Mouse (Mus musculus) kidney, postnatal 0 days (tissue): ENCODE measurements around the gene Ncoa1. TPM values are rescaled to one million over a fixed set of nuclear protein-coding genes. Genes with fewer than 3 reads are reported as not detected.
A peak's percentile ranks its signal among the peaks of the same experiment; 100 is the strongest.
"Not testable (repeated sequence)": the region's sequence is repeated elsewhere in the genome, so short reads cannot be mapped to it uniquely, and the experiment has no call there.

Experiments
- ATAC-seq: fragments of 200-750 bp; cut with Nextera tagmentation; replicated peaks from 2 replicates; pipeline ENCODE4 v1.8.0; 2017; ENCODE audit warnings: low read depth, moderate number of reproducible peaks, moderate TSS enrichment, moderate library complexity; ENCODE audit not compliant: low FRiP score
- DNase-seq: peaks from one replicate; pipeline ENCODE4 v3.0.0-alpha.2; 2016; ENCODE audit warnings: low spot score
- H3K27ac ChIP-seq: fragments of 300-500 bp; sonication (generic); 2 replicates; pipeline ENCODE4 v1.5.1; 2014; ENCODE audit warnings: mild to moderate bottlenecking
- H3K27me3 ChIP-seq: fragments of 300-500 bp; sonication (generic); 2 replicates; pipeline ENCODE4 v1.6.1; 2014; ENCODE audit warnings: low read length, mixed read lengths; ENCODE audit not compliant: insufficient read depth
- H3K36me3 ChIP-seq: fragments of 300-500 bp; sonication (generic); 2 replicates; pipeline ENCODE4 v1.6.1; 2014; ENCODE audit warnings: low read length, mixed read lengths; ENCODE audit not compliant: insufficient read depth
- H3K4me1 ChIP-seq: fragments of 300-500 bp; sonication (generic); replicated peaks from 2 replicates; pipeline ENCODE4 v1.6.1; 2014; ENCODE audit warnings: antibody characterized with exemption, low read length, mixed read lengths; ENCODE audit not compliant: insufficient read depth
- H3K4me2 ChIP-seq: fragments of 300-500 bp; sonication (generic); 2 replicates; pipeline ENCODE4 v1.6.1; 2014; ENCODE audit warnings: mild to moderate bottlenecking, low read length, moderate library complexity, mixed read lengths
- H3K4me3 ChIP-seq: fragments of 300-500 bp; sonication (generic); replicated peaks from 2 replicates; pipeline ENCODE4 v1.5.1; 2014; ENCODE audit warnings: low read depth, low read length
- H3K9ac ChIP-seq: fragments of 300-500 bp; sonication (generic); 2 replicates; pipeline ENCODE4 v1.6.1; 2014; ENCODE audit warnings: low read depth, low read length
- H3K9me3 ChIP-seq: fragments of 300-500 bp; sonication (generic); replicated peaks from 2 replicates; pipeline ENCODE4 v1.6.1; 2016; ENCODE audit warnings: low read length, inconsistent platforms, mixed read lengths
- CTCF ChIP-seq: IDR thresholded peaks from 2 replicates; pipeline ENCODE4 v1.5.1; 2016; ENCODE audit warnings: antibody characterized with exemption, low read depth, mild to moderate bottlenecking, moderate library complexity
- WGBS: fragments of 180-500 bp; shearing (Covaris S2); extraction: QIAGEN DNeasy Blood & Tissue Kit; methylation state at CpG from one replicate; pipeline ENCODE4 v1.1.7; 2014; 5-methylcytosine and 5-hydroxymethylcytosine counted together
- polyA plus RNA-seq: library from polyadenylated mRNA; unstranded; fragments of >200 nt; fragmentation: Nextera tagmentation; extraction: Ambion mirVana; gene quantifications from 2 replicates; pipeline ENCODE4 v1.2.1, GENCODE M21; 2015

Ncoa1 gene
- polyA plus RNA-seq, 1 experiment from 2014 or later = 8.7 TPM

GRCm38 (mm10) chr12:4460990-4461389 is 16.0 kb downstream of the Ncoa1 start:
- ATAC-seq (no peak), DNase-seq (no peak)
- no peak overlapping the region for H3K4me3 ChIP-seq
- H3K27me3 ChIP-seq = no peaks in the 10 kb centered on the region
- no peaks in the 10 kb centered on the region for H3K9me3 ChIP-seq
- H3K36me3 ChIP-seq = no peaks in the 10 kb centered on the region
- WGBS = 94% methylated on average over 2 of the region's 2 CpGs
- peak; percentile 44; the same call in 1 of the 2 replicates for TF ChIP-seq CTCF
- no peak overlapping the region for H3K9ac ChIP-seq
- H3K4me2 ChIP-seq = no peak overlapping the region
- no peak overlapping the region for H3K27ac ChIP-seq
- H3K4me1 ChIP-seq = 0 out of 2 replicates have a peak, but pooled peaks cover under 1% of the 10 kb centered on the region

GRCm38 (mm10) chr12:4454956-4455565 is 21.9 kb downstream of the Ncoa1 start:
- H3K27me3 ChIP-seq = no peaks in the 10 kb centered on the region
- H3K4me3 ChIP-seq = no peak overlapping the region
- H3K27ac ChIP-seq = no peak overlapping the region
- no peak overlapping the region for H3K4me2 ChIP-seq
- WGBS = 66% methylated on average over 10 of the region's 10 CpGs
- H3K9me3 ChIP-seq = no peaks in the 10 kb centered on the region
- H3K36me3 ChIP-seq = no peaks in the 10 kb centered on the region
- peaks cover 4% of the 10 kb centered on the region; the same call in 1 of the 2 replicates for H3K4me1 ChIP-seq
- DNase-seq = no peak
- ATAC-seq = no peak
- no peak overlapping the region for H3K9ac ChIP-seq
- TF ChIP-seq CTCF = no peak

- WGBS = 88% methylated on average over 4 of the region's 4 CpGs
- no peaks in the 10 kb centered on the region for H3K9me3 ChIP-seq
- H3K9ac ChIP-seq = no peak overlapping the region
- no peak overlapping the region for H3K4me3 ChIP-seq
- H3K27me3 ChIP-seq = no peaks in the 10 kb centered on the region
- H3K36me3 ChIP-seq = no peaks in the 10 kb centered on the region
- no peak overlapping the region for H3K4me2 ChIP-seq
- H3K4me1 ChIP-seq = peaks cover 4% of the 10 kb centered on the region; the same call in 1 of the 2 replicates
- H3K27ac ChIP-seq = no peak overlapping the region
- ATAC-seq = no peak
- TF ChIP-seq CTCF = no peak
- no peak for DNase-seq
These were observed 22.7 kb downstream of the Ncoa1 start for GRCm38 (mm10) chr12:4454248-4454647.

GRCm38 (mm10) chr12:4452233-4452632 is 24.7 kb downstream of the Ncoa1 start:
- H3K9ac ChIP-seq = no peak overlapping the region
- H3K27ac ChIP-seq = no peak overlapping the region
- no peak overlapping the region for H3K4me2 ChIP-seq
- H3K36me3 ChIP-seq = no peaks in the 10 kb centered on the region
- DNase-seq (no peak), ATAC-seq (no peak)
- TF ChIP-seq CTCF = no peak
- H3K9me3 ChIP-seq = no peaks in the 10 kb centered on the region
- H3K4me1 ChIP-seq = peaks cover 4% of the 10 kb centered on the region; the same call in 1 of the 2 replicates
- no peak overlapping the region for H3K4me3 ChIP-seq
- no peaks in the 10 kb centered on the region for H3K27me3 ChIP-seq

- not testable (repeated sequence) for H3K4me1 ChIP-seq, ATAC-seq, H3K27ac ChIP-seq, H3K4me3 ChIP-seq, H3K27me3 ChIP-seq, H3K36me3 ChIP-seq, H3K9me3 ChIP-seq, H3K4me2 ChIP-seq, H3K9ac ChIP-seq, DNase-seq
These were observed 26.5 kb downstream of the Ncoa1 start for GRCm38 (mm10) chr12:4450485-4450884.

GRCm38 (mm10) chr12:4448076-4448589 is 28.8 kb downstream of the Ncoa1 start:
- no peak for TF ChIP-seq CTCF
- DNase-seq (no peak), ATAC-seq (no peak)
- no peaks in the 10 kb centered on the region for H3K36me3 ChIP-seq
- H3K4me2 ChIP-seq = no peak overlapping the region
- no peaks in the 10 kb centered on the region for H3K27me3 ChIP-seq
- H3K27ac ChIP-seq = no peak overlapping the region
- no peaks in the 10 kb centered on the region for H3K4me1 ChIP-seq
- H3K9me3 ChIP-seq = no peaks in the 10 kb centered on the region
- H3K4me3 ChIP-seq = no peak overlapping the region
- WGBS = 84% methylated on average over 4 of the region's 4 CpGs
- no peak overlapping the region for H3K9ac ChIP-seq

- no peak overlapping the region for H3K4me3 ChIP-seq
- H3K36me3 ChIP-seq = no peaks in the 10 kb centered on the region
- no peaks in the 10 kb centered on the region for H3K4me1 ChIP-seq
- H3K9ac ChIP-seq = no peak overlapping the region
- H3K4me2 ChIP-seq = no peak overlapping the region
- H3K27me3 ChIP-seq = no peaks in the 10 kb centered on the region
- 90% methylated on average over 5 of the region's 5 CpGs for WGBS
- no peak overlapping the region for H3K27ac ChIP-seq
- no peaks in the 10 kb centered on the region for H3K9me3 ChIP-seq
- no peak for TF ChIP-seq CTCF
- DNase-seq (no peak), ATAC-seq (no peak)
These were observed 32.0 kb downstream of the Ncoa1 start for GRCm38 (mm10) chr12:4444946-4445345.
